Mouse (Mus musculus) naive thymus-derived CD4-positive, alpha-beta T cell, adult 2 months (primary cell): ENCODE measurements around the gene Cpne9.
"Not testable (repeated sequence)": the region's sequence is repeated elsewhere in the genome, so short reads cannot be mapped to it uniquely, and the experiment has no call there.

ENCODE experiments used
- DNase-seq: peaks from one replicate; pipeline ENCODE4 v3.0.0-alpha.2; 2011; ENCODE audit warnings: low read depth

Gene Cpne9

DNA sequence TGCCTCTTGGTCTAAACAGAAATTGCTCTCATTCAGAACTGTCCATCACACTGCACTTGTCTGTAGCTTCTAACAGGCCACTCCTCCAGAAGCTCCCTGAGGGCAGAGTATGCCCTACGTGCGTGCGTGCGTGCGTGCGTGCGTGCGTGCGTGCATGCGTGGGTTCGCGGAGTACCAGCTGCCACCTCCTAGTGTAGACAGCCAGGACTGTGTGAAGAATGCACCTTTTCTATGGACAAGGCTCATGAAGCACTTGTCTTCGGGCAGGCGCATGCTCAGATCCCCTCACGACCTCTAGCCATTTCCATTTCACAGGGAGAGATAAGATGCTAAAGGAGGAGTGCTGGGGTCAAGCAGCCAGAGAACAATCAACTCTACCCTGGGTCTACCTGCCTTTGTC is 7.2 kb downstream of the Cpne9 start:
- no peak for DNase-seq

DNA sequence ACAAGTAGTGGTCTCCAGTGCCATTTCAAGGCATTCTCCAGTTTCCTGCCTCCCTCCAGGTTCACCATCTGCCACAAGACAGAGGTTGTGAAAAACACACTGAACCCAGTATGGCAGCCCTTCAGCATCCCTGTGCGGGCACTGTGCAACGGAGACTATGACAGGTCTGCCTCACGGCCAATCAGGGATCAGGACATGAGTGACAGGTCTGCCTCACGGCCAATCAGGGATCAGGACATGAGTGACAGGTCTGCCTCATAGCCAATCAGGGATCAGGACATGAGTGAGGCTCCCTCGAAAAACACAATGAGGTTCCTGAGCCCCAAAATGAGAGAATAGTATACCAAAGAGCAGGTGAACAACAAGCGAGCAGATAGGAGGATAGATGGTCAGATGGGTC is 8.2 kb downstream of the Cpne9 start:
- no peak for DNase-seq

DNA sequence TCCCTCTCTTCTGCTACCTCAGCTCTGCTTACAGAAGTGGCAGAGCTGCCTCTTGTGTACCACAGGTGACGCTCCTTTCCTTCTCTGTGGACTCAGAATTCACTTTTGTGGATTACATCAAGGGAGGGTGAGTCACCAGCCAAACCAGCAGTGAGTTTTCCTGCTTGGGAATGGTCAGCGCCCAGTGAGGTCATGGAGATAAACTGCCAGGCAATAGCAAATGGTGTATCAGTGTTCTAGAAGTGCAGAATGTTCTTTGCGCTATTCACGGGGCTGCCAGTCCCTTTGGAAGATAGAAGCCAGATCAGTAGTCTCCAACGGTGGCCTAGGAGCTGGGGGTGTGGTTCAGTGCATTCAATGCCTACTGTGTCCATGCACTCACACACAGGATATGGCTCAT is 10.8 kb downstream of the Cpne9 start:
- no peak for DNase-seq

DNA sequence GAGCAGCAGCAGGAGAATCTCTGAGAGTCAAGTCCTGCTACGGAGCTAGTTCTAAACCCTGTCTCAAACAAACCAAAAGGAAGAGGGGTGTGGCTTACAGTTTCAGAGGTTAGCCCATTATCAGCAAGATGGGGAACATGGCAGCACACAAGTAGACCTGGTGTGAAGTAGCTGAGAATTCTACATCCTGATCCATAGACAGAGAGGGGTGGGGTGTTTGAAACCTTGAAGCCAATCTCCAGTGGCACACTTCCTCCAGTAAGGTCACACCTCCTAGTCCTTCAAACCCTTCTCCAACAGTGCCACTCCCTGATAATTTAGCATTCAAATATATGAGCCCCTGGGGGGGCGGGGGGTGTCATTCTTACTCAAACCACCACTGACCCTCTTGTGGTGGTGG is 13.9 kb downstream of the Cpne9 start:
- DNase-seq = no peak

DNA sequence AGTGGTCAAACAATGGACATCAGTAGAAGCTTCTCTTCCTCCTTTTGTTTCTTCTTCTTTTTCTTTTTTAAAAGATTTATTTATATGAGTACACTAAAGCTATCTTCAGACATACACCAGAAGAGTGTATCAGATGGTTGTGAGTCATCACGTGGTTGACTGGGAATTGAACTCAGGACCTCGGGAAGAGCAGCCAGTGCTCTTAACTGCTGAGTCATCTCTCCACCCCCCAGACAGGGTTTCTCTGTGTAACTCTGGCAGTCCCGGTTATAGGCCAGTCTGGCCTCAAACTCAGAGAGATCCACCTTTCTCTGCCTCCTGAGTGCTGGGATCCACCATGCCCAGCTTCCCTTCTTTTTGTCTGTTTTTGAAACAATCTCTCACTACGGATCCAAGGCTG is 14.5 kb downstream of the Cpne9 start:
- DNase-seq = no peak

DNA sequence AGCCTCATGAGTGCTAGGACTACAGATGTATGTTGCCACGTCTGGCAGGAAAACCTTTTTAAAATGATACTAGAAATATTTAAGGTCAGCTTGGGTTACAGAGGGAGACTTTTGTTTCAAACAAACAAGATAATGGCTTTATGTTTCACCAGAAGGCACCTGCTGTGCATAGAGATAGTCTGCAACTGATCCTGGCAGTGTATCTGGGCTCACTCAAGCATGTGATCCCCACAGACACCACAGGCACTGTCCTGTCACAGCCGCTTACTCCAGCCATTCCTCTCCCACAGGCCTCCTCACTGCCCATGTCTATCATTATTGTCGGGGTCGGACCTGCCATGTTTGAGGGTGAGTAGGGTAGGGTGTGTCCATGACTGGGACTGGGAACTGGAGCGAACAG is 19.2 kb downstream of the Cpne9 start:
- no peak for DNase-seq

DNA sequence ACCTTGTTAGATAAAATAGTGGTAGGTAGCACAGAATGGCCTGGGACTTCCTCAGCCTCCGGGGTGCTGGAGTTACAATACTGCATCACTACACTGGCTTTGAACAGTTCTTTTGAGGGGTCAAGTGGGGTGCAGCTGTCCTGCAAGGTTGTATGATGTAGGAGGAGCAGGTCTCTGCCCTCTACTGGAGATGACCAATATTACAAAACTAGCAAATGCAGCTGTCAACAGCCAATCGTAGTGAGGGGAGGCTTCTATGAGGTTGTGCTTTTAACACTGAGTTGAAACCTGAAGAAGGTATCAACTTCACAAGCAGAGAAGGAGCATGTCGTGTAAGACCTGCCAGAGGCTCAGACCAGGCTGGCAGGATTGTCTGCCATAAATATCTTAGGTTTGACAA is 20.2 kb downstream of the Cpne9 start:
- DNase-seq = peak; percentile 78

DNA sequence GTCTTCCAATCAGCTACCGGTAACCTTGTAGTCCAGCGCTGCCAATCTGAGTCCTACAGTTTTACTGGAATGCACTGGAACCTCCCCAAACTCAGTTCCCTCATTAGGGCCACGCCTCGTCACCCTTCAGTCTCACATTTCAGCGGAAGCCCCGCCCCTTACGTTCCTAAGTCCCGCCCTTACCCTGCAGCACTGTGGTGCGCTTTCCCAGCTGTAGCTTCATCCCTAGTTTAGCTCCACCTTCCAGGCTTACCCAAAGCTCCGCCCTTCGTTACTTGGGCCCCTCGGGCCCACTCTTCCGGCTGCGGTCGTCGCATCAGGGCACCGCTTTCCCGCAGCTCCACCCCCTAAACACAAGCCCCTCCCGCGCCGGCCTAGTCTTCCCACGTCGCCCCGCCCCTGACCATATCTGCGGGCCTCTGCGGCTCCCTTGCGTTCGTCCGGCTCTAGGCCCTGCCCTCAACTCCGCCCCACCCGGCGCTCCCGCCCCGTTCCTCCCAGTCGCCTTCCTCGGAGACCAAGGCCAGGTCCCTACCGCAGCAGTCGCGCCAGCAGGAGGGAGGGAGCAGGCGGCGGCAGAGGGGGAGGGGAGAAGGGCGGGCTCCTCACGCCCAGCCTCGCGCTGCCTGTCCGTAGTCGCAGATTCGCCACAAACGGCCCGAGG is 24.3 kb downstream of the Cpne9 start:
- peak; percentile 100 for DNase-seq

DNA sequence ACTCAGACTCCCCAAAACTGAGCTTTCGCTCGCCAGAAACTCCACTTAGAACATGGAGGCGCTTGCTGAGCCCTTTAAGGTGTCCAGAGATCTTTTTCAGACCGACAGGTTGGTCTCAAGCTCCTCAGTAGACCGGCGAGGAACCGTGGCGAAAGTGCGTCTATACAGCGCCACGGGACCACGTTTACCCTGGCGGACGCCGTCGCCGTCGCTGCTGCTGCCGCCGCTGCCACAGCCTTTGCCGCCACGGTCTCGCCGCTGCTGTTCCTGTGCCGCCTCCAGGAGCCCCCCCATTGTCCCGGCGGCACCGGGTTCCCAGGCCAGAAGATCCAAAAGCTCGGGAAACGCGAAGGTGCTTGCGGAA is 24.9 kb downstream of the Cpne9 start, which contains the start of gene Brpf1:
TSS of gene Brpf1 (plus strand) at position 152 of the 364 bp plus-strand sequence.
- no peak for DNase-seq

DNA sequence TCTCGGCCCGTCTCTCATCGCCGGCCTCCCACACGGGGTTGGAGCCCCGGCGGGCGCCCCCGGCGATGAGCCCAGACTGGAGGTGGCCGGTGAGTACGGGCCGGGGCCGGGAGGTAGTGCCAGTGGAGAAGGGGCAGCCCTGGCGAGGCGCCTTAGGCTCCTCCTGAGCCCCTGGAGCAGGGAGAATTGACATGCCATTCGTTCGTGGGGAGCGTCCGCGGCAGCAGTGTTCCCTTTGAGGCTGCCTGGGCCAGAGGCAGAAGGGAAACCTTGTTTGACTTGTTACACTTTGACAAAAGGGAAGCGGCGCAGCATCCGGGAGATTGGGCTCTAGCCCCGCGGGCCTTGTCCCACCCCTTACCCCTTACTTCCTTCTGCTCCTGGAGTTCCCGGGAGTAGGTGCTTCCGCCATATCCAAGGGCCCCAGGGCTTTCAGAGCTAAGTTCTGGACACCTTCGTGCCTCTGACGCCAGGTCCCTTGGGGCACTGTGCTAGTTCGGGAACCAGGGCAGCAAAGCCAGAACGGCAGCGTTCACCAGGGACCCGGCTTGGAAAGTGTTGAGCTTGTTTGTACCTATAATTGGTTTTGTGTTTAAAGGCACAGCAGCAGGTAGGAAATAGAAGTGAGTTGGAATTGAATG is 25.5 kb downstream of the Cpne9 start:
- peak; percentile 64 for DNase-seq

DNA sequence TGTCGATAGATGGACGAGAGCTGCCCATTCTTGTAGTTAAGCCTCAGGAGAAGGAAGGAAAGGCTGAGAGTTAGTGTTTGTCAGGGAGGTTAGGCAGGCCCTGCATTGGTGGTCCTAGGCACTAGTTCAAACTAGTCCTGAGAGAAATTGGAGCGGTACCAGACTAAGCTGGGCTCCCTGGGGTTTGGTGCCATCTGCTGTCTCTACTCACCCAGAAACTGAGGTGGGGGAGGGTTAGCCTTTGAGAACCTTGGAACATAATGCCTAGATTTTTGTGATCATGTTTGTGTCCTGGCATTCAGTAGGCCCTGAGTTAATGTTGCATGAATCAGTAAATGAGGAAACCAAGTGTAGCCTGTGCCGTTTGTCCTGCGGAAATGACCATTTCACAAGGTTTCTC is 26.0 kb downstream of the Cpne9 start:
- DNase-seq = peak; percentile 55

DNA sequence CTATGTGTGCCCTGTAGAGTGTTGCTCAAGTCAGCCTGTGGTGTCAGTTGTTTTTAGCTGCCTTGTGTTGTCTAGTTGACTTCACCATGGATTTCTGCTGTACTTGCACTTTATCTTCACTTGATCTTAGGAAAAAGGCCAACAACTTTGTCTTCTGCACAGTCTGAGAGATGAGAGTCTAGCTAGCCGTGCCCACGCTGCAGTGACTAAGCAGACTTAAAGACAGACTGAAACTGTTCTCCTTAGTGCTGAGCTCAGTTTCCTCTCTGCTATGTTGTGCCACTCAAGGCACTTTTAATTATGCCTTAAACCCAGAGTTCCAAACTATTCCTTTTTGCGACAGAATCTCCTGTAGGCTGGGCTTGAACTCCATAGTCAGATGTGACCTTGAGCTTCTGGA is 33.9 kb downstream of the Cpne9 start:
- DNase-seq = no peak

DNA sequence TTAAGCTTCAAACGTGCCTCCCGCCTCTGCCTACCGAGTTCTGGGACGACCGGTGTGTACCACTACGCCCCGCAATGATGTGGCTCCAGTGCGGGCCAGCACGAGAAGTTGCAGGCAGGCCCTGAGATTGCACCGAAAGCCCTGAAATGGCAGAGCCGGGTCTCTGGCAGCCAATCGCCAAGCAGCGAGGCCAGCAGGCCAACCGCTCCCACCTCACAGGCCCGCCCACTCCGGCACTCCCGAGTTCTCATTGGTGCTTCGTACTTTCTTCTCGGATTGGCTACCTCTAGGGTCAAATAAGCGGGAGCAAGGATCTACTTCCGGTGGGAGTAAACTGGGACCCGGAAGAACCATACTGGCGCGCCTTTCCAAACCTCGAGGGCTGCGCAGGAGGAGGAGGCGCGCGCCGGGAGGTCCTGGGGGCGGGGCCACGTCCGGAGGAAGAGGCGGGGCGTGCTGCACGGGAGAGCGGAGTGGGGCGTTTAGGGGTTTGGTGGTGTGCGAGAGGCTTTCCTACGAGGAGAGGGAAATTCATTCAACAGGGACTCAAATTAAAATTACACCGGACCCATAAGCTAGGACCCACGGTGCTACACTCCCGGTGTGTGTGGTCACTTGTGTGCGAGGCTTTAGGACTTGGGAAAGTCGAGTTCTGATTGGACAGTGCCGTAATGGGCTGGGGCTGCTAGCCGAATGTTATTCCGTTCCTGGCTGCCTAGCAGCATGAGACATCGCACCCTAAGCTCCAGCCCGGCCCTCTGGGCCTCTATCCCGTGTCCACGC is 44.6 kb downstream of the Cpne9 start, which contains the start of gene Ogg1:
TSS of gene Ogg1 (plus strand) at position 440 of the 783 bp plus-strand sequence.
- DNase-seq = peak; percentile 97

DNA sequence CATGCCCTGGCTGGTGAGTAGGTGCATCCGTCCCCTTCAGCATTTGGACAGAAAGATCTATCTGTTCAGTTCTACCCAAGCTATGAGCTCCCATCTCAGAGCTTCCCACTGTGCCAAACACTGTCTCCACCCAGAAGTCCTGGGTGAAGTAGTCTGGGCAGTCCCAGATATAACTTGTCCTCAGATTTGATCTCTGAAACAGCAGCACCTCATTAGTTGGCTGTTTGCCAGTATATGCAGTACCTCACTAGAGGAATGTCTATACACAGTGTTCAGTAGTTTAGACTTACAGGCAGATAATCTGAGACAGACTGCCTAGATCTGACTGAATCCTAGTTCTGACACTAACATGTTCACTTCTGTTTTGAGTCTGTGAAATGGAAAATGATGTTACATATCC is 47.3 kb downstream of the Cpne9 start:
- no peak for DNase-seq

DNA sequence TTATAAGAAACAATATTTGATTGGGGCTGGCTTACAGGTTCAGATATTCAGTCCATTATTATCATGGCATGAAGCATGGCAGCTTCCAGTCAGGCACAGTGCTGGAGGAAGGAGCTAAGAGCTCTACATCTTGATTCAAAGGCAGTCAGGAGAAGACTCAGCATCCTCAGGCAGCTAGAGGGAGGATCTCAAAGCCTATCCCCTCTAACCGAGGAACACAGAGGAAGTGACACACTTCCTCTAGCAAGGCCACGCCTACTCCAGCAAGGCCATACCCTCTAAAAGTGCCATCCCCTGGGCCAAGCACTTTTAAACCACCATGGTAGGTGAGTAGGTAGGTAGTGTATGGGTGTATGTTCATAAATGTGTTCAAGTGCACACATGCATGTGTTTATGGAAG is 48.4 kb downstream of the Cpne9 start:
- peak; percentile 57 for DNase-seq

DNA sequence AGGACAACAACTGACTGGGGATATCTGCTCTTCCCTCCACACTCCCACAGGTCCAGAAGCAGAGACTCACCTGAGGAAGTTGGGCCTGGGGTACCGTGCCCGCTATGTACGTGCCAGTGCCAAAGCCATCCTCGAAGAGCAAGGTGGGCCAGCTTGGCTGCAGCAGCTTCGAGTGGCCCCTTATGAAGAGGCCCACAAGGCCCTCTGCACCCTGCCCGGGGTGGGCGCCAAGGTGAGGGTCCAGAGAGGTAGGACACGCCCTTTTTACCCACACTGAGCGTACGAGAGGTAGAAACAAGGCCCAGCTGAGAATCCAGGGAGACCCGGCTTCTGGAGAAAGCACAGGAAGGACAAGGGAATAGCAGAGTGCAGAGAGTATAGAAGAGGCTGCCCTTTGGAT is 49.6 kb downstream of the Cpne9 start:
- no peak for DNase-seq

DNA sequence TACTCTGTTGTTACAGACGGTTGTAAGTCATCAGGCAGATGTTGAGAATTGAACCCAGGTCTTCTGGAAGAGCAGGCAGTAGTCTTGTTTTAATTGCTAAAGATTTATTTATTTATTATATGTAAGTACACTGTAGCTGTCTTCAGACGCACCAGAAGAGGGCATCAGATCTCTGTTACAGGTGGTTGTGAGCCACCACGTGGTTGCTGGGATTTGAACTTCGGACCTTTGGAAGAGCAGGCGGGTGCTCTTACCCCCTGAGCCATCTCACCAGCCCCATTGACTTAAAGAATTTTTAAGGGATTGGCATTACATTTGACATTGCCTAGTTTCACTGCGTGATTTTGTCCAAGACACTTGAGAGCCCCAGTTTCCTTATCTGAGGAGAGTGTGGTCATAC is 50.6 kb downstream of the Cpne9 start:
- DNase-seq = not testable (repeated sequence)

DNA sequence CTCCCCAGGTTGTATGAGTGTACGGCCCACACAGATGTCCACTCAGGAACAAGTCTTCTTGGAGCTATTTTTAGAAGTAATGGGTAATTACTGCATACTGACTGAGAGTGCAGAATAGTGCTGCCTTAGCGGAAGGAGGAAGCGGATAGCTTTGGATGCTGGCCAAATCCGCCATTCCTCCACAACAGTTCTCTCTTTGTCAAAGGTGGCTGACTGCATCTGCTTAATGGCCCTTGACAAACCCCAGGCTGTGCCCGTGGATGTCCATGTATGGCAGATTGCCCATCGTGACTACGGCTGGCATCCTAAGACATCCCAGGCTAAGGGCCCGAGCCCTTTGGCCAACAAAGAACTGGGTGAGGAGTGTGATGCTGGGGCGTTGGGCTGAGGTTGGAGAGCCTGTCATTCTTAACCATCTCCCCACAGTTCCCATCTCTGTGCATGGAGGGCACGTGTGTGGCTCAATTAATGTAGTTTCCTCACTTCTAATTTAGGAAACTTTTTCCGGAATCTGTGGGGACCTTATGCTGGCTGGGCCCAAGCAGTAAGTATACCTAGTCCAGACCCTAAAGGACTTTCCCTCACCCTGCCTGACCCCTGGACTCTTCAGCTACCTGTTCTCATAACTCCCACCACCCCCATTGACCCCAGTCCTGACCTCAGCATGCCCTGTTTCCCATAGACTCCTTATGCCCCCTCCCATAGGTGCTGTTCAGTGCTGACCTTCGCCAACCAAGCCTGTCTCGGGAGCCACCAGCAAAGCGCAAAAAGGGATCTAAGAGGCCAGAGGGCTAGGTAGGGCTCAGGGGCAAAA is 51.2 kb downstream of the Cpne9 start:
- DNase-seq = no peak

DNA sequence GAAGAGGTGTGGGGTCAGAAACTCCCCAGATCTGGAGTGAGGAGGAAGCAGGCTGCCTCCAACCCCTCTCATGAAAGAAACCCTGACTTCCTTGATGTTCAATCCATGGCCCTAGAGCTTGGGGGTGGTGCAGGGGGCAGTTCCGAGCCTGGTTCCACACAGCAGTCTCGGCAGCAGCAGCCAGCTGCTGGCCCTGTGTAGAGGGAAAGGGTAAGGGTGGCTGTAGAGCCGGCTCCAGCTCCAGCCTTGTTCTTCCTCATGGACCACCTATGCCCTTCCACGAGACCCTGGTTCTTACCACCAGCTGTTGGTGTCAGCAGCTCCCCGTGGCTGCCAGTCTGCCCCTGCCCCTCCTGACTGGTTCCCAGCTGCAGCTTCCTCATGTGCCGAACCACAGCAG is 52.1 kb downstream of the Cpne9 start:
- DNase-seq = no peak

DNA sequence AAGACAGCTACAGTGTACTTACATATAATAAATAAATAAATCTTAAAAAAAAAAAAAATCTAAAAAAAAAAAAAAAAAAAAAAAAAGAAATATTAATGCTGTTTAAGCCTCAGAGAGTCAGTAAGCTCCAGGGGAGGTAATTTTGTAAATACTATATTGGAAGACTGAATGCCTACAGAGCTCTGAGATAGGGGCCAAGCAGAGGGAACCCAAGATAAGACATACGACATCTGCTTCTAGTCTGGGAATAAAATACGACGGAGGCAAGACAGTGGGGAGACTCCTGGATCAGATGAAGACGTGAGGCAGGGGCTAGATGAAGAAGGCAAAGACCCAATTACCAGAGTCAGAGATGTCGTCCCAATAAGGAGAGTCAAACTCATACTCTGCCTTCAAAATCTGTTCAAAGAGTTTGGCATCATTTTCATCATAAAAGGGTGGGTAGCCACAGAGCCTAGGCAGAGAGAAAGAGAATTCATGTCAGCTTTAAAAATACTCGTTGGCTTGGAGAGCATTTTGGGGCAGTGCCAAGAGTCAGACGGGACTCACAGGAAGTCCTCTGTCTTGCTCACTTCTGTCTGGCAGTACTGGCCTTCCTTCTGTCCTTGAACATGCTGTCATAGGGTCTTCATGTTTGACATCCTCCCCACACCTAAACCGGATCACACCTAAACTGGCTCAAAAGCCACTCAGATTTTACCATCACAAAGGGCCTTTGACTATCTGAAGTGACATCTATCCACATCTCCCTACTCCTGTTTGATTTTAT is 54.9 kb downstream of the Cpne9 start:
- no peak for DNase-seq

DNA sequence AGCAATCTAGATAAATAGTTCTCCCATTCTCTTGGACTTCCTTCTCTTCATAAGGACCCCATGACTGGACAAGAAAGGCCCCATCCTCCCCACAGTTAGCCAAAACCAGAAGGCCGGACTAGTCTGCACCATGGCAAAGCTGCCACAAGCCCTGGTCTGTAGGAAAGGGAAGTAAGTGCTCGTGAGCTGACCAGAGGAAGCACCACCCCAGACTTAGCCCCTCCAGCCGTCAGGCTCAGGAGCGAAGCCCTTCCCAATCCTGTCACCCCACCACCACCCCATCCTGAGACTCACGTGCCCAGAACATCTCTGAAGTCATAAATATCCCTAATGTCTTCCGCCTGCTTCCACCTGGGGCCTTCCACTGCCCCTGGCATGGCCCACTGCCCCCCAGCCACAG is 59.5 kb downstream of the Cpne9 start:
- DNase-seq = no peak

DNA sequence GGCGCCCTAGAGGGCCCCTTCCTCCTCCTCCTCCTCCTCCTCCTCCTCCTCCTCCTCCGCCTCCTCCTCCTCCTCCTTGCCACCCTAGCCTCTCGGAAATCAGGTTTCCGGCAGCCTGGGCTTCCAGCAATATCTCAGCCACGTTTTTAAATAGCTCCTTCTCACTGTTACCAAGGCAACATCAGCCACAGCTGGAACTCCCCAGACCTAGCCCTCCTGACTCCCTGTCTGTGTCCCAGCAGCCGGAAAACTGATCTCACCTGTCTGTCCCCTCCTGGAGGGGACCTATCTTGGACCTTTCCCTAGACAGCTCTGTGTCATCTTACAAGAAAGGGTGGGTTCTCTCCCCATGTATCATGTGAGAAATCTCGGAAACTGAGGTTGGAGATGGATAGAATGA is 60.2 kb downstream of the Cpne9 start:
- no peak for DNase-seq
